8 mouse cellular contexts compared by ENCODE assay signal in the genomic region with DNA sequence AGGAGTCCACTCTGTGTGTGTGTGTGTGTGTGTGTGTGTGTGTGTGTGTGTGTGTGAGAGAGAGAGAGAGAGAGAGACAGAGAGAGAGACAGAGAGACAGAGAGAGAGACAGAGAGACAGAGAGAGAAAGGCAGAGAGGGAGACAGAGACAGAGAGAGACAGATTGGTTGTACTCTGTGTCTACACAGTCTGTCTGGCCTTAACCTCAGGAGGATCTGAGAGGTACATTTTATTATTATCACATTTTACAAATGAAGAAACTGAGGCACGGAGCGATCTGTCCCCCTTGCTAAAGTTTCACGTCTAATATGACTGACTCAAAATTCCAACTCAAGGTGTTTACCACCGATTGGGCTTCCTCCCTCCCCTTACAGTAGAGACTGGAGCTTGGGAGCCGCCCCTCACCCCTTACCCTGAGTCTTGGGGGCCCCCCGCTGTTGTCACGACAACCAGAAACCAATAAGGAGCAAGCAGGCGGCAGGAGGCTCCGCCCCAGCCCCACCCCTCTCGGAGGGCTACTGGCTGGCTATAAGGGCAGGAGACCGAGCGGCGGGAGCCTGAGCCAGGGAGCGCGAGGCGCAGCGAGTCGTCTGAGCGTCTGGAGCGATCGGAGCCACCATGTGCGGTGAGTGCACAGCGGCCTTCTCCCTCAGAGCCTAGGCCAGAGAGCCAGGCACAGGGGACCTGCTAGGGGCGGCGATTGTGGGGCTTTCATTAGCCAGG. TPM values are rescaled to one million over a fixed set of nuclear protein-coding genes. Genes with fewer than 3 reads are reported as not detected.
A peak's percentile ranks its signal among the peaks of the same experiment; 100 is the strongest.
DNase-seq lines count a peak whose midpoint lies in the region; ATAC-seq and TF ChIP-seq lines count a peak whose summit lies in the region.

Gfpt2 (plus strand) TSS at position 560 of the 723 bp plus-strand sequence.

- H3K9ac ChIP-seq in ES-Bruce4 (ENCODE audit: low read depth, poor library complexity, severe bottlenecking) = peak within 1 kb of the TSS; percentile 67
- H3K9ac ChIP-seq in forebrain, embryonic 15.5 days (replicated peaks) = peak within 1 kb of the TSS; percentile 52
- peak within 1 kb of the TSS; percentile 40 for H3K9ac ChIP-seq in liver, embryonic 14.5 days (replicated peaks)
- H3K9ac ChIP-seq in neural tube, embryonic 13.5 days = peak within 1 kb of the TSS; percentile 76

- DNase-seq in cerebellum, adult 11-12 months = peak; percentile 23
- peak; percentile 81 to 83 for DNase-seq in heart, postnatal 10 days
- peak; percentile 64 to 82 for DNase-seq in kidney, postnatal 36 days
- peak; percentile 22 to 27 (median 26) for DNase-seq in liver, embryonic 14.5 days (ENCODE audit: low read depth in 3 of 3, low spot score in 3 of 3)
- DNase-seq in thymus, postnatal 10 days (ENCODE audit: low spot score in 2 of 2) = peak; percentile 34 to 46

- intact Hi-C loops in heart, postnatal 10 days (cut with DNase I) = no loop called here

- no peaks in the 10 kb centered on the region for H3K36me3 ChIP-seq in ES-Bruce4 (ENCODE audit: control insufficient read depth, insufficient read depth, low read length, poor library complexity, severe bottlenecking)
- H3K36me3 ChIP-seq in forebrain, embryonic 15.5 days = no peaks in the 10 kb centered on the region
- H3K36me3 ChIP-seq in liver, embryonic 14.5 days (replicated peaks; ENCODE audit: control insufficient read depth, insufficient read depth, low read depth) = no peaks in the 10 kb centered on the region
- H3K36me3 ChIP-seq in neural tube, embryonic 13.5 days = no peaks in the 10 kb centered on the region

- no peaks in the 10 kb centered on the region for H3K9me3 ChIP-seq in ES-Bruce4 (replicated peaks; ENCODE audit: control insufficient read depth, insufficient read depth, low read length, poor library complexity, severe bottlenecking)
- H3K9me3 ChIP-seq in forebrain, embryonic 15.5 days = no peaks in the 10 kb centered on the region
- no peaks in the 10 kb centered on the region for H3K9me3 ChIP-seq in liver, embryonic 14.5 days (ENCODE audit: control insufficient read depth, low read length)
- H3K9me3 ChIP-seq in neural tube, embryonic 13.5 days = no peaks in the 10 kb centered on the region; the same call in 1 of the 2 replicates

- peak; percentile 97 for TF ChIP-seq POLR2A in ES-Bruce4 (IDR thresholded peaks at IDR 0.05; ENCODE audit: insufficient read depth, low read length)

- WGBS in forebrain, embryonic 15.5 days = 0% methylated on average over 25 of the region's 25 CpGs
- WGBS in liver, embryonic 14.5 days (ENCODE audit: insufficient replicate concordance) = 2% methylated on average over 25 of the region's 25 CpGs
- WGBS in neural tube, embryonic 13.5 days = under 1% methylated on average over 25 of the region's 25 CpGs

- peak within 1 kb of the TSS; percentile 68 for H3K27ac ChIP-seq in ES-Bruce4 (ENCODE audit: insufficient read depth, low read length)
- H3K27ac ChIP-seq in forebrain, embryonic 15.5 days (replicated peaks) = no peak within 1 kb of the TSS
- no peak within 1 kb of the TSS for H3K27ac ChIP-seq in liver, embryonic 14.5 days
- H3K27ac ChIP-seq in neural tube, embryonic 13.5 days (replicated peaks) = no peak within 1 kb of the TSS

- peak; percentile 99 for ATAC-seq in forebrain, embryonic 15.5 days (replicated peaks)
- peak; percentile 86 for ATAC-seq in liver, embryonic 14.5 days (ENCODE audit: insufficient read depth)
- peak; percentile 98 for ATAC-seq in neural tube, embryonic 13.5 days (ENCODE audit: low read depth)

- TF ChIP-seq EP300 in ES-Bruce4 (IDR thresholded peaks at IDR 0.05; ENCODE audit: insufficient read depth, low read depth, low read length) = 0 out of 2 replicates have a peak, but pooled peaks have one; percentile 24
- no peak for TF ChIP-seq EP300 in liver, embryonic 14.5 days (IDR thresholded peaks at IDR 0.05; ENCODE audit: low read depth)

- no peaks in the 10 kb centered on the region for H3K27me3 ChIP-seq in ES-Bruce4 (ENCODE audit: control insufficient read depth, insufficient read depth, low read length, poor library complexity, severe bottlenecking)
- no peaks in the 10 kb centered on the region; the same call in 1 of the 2 replicates for H3K27me3 ChIP-seq in forebrain, embryonic 15.5 days
- peaks cover 25% of the 10 kb centered on the region for H3K27me3 ChIP-seq in liver, embryonic 14.5 days (ENCODE audit: control insufficient read depth, insufficient read depth, low read length)
- peaks cover 17% of the 10 kb centered on the region for H3K27me3 ChIP-seq in neural tube, embryonic 13.5 days

- peak within 1 kb of the TSS; percentile 62 for H3K4me3 ChIP-seq in ES-Bruce4 (ENCODE audit: low read depth, low read length)
- H3K4me3 ChIP-seq in forebrain, embryonic 15.5 days = peak within 1 kb of the TSS; percentile 51
- peak within 1 kb of the TSS; percentile 31 to 51 for H3K4me3 ChIP-seq in liver, embryonic 14.5 days (ENCODE audit: insufficient read depth in 1 of 2, low read depth in 2 of 2, low read length in 2 of 2)
- peak within 1 kb of the TSS; percentile 59 for H3K4me3 ChIP-seq in neural tube, embryonic 13.5 days

- no peaks in the 10 kb centered on the region for H3K4me1 ChIP-seq in ES-Bruce4 (ENCODE audit: control insufficient read depth, insufficient read depth, low read length)
- H3K4me1 ChIP-seq in forebrain, embryonic 15.5 days = peaks cover 9% of the 10 kb centered on the region
- H3K4me1 ChIP-seq in liver, embryonic 14.5 days (replicated peaks; ENCODE audit: control insufficient read depth in 2 of 2, insufficient read depth in 2 of 2, low read length in 1 of 2) = peaks cover 3 to 6% of the 10 kb centered on the region in 2 experiments; a peak in 2 of 4 replicates
- H3K4me1 ChIP-seq in neural tube, embryonic 13.5 days (replicated peaks) = peaks cover 11% of the 10 kb centered on the region

- H3K4me2 ChIP-seq in forebrain, embryonic 15.5 days (replicated peaks) = peak within 1 kb of the TSS; percentile 60
- peak within 1 kb of the TSS; percentile 75 for H3K4me2 ChIP-seq in liver, embryonic 14.5 days (ENCODE audit: low read depth)
- H3K4me2 ChIP-seq in neural tube, embryonic 13.5 days = peak within 1 kb of the TSS; percentile 88

- TF ChIP-seq CTCF in ES-Bruce4 (IDR thresholded peaks at IDR 0.05; ENCODE audit: low read depth, low read length) = no peak
- no peak for TF ChIP-seq CTCF in liver, embryonic 14.5 days (IDR thresholded peaks at IDR 0.05; ENCODE audit: low read depth)

RNA-seq across cellular contexts. Expression of gene Gfpt2, which starts in this region (rescaled TPM):
- 49.1 and 52.3 TPM in 2 replicates for polyA plus RNA-seq in ES-Bruce4 (2011; ENCODE audit: insufficient read depth, insufficient read length, low read depth, missing spikeins)
- polyA plus RNA-seq in forebrain, embryonic 15.5 days (2015; fragmentation: Nextera tagmentation; extraction: Ambion mirVana) = 9.3 and 11.1 TPM in 2 replicates
- total RNA-seq in heart, postnatal 10 days (2021) = 10 to 100 TPM; 13.0 to 16.7 TPM
- polyA plus RNA-seq in liver, embryonic 14.5 days (2012; rRNA removed) = 0.39 TPM in 2 replicates
- polyA plus RNA-seq in liver, embryonic 14.5 days (2014; fragmentation: Nextera tagmentation; extraction: Ambion mirVana) = 0.39 and 0.90 TPM in 2 replicates
- 4.6 and 6.3 TPM in 2 replicates for polyA plus RNA-seq in neural tube, embryonic 13.5 days (2015; fragmentation: Nextera tagmentation; extraction: Ambion mirVana)

Comparison
In these comparisons a context has a peak if more than half of its experiments do, and no peak if none do; other contexts are left out.
1. Peak in DNase-seq, ATAC-seq, H3K4me3 ChIP-seq, H3K9ac ChIP-seq and H3K4me2 ChIP-seq in liver, embryonic 14.5 days; RNA of the gene not detected or under 1 TPM.
2. DNase-seq: peak in every context shown above with its lines; median percentile 82 in heart, postnatal 10 days; 73 in kidney, postnatal 36 days; 40 in thymus, postnatal 10 days; 26 in liver, embryonic 14.5 days; 23 in cerebellum, adult 11-12 months.